Mouse (Mus musculus) ES-Bruce4 (cell line): ENCODE measurements at regions not wholly inside any gene's neighbourhood (a gene's known extent, or its start where the extent isn't known, plus 50 kb on each side); places are given as distances from the start of the nearest gene placed in this dataset.
"Not testable (repeated sequence)": the region's sequence is repeated elsewhere in the genome, so short reads cannot be mapped to it uniquely, and the experiment has no call there.

ENCODE experiments used
- H3K27ac ChIP-seq: 2 replicates; pipeline ENCODE4 v1.5.1; 2012; ENCODE audit warnings: low read length, inconsistent platforms; ENCODE audit not compliant: insufficient read depth
- H3K27me3 ChIP-seq: 2 replicates; pipeline ENCODE4 v1.6.1; 2012; ENCODE audit warnings: mild to moderate bottlenecking, low read length, inconsistent platforms; ENCODE audit not compliant: control insufficient read depth, poor library complexity, insufficient read depth, severe bottlenecking
- H3K36me3 ChIP-seq: 2 replicates; pipeline ENCODE4 v1.6.1; 2012; ENCODE audit warnings: inconsistent platforms, mild to moderate bottlenecking, low read length, moderate library complexity; ENCODE audit not compliant: control insufficient read depth, poor library complexity, insufficient read depth, severe bottlenecking
- H3K4me1 ChIP-seq: one replicate; pipeline ENCODE4 v1.8.1; 2011; ENCODE audit warnings: low read length; ENCODE audit not compliant: control insufficient read depth, insufficient read depth
- H3K4me3 ChIP-seq: 2 replicates; pipeline ENCODE4 v1.5.1; 2011; ENCODE audit warnings: low read depth, mild to moderate bottlenecking, low read length
- H3K9ac ChIP-seq: 2 replicates; pipeline ENCODE4 v1.6.1; 2012; ENCODE audit warnings: low read depth, mild to moderate bottlenecking, inconsistent platforms; ENCODE audit not compliant: poor library complexity, severe bottlenecking
- H3K9me3 ChIP-seq: replicated peaks from 2 replicates; pipeline ENCODE4 v1.6.1; 2012; ENCODE audit warnings: mild to moderate bottlenecking, low read length, inconsistent platforms; ENCODE audit not compliant: control insufficient read depth, poor library complexity, insufficient read depth, severe bottlenecking
- CTCF ChIP-seq: IDR thresholded peaks from one replicate; pipeline ENCODE4 v1.8.1; 2011; ENCODE audit warnings: low read depth, low read length
- EP300 ChIP-seq: IDR thresholded peaks from 2 replicates; pipeline ENCODE4 v1.6.1; 2011; ENCODE audit warnings: low read depth, low read length; ENCODE audit not compliant: insufficient read depth
- POLR2A ChIP-seq: IDR thresholded peaks from one replicate; pipeline ENCODE4 v1.8.1; 2011; ENCODE audit warnings: low read length; ENCODE audit not compliant: insufficient read depth

- Histone ChIP-seq H3K4me1 (no peaks in the 10 kb centered on the region), H3K27ac (no peak overlapping the region), H3K9me3 (no peaks in the 10 kb centered on the region), H3K36me3 (no peaks in the 10 kb centered on the region), H3K9ac (no peak overlapping the region), H3K27me3 (no peaks in the 10 kb centered on the region), H3K4me3 (no peak overlapping the region)
- TF ChIP-seq POLR2A (no peak), CTCF (no peak), EP300 (no peak)
Measured at GRCm38 (mm10) chr6:84305093-84305492, 288.6 kb downstream of the Cyp26b1 start.

GRCm38 (mm10) chr6:84302916-84303315 is 290.8 kb downstream of the Cyp26b1 start:
- not testable (repeated sequence) for H3K27ac ChIP-seq, H3K27me3 ChIP-seq, H3K9ac ChIP-seq, H3K9me3 ChIP-seq, H3K4me1 ChIP-seq, H3K36me3 ChIP-seq, H3K4me3 ChIP-seq

GRCm38 (mm10) chr6:84299936-84300335 is 291.5 kb downstream of the Dysf start:
- H3K4me1 ChIP-seq: no peaks in the 10 kb centered on the region
- no peak overlapping the region for H3K4me3 ChIP-seq
- no peak overlapping the region for H3K27ac ChIP-seq
- no peaks in the 10 kb centered on the region for H3K36me3 ChIP-seq
- no peak for TF ChIP-seq EP300
- TF ChIP-seq CTCF: no peak
- no peak for TF ChIP-seq POLR2A
- no peaks in the 10 kb centered on the region for H3K27me3 ChIP-seq
- H3K9me3 ChIP-seq: no peaks in the 10 kb centered on the region
- no peak overlapping the region for H3K9ac ChIP-seq

- no peak overlapping the region for H3K9ac ChIP-seq
- H3K4me3 ChIP-seq: no peak overlapping the region
- H3K36me3 ChIP-seq: no peaks in the 10 kb centered on the region
- H3K27me3 ChIP-seq: no peaks in the 10 kb centered on the region
- no peaks in the 10 kb centered on the region for H3K9me3 ChIP-seq
- TF ChIP-seq EP300: no peak
- TF ChIP-seq POLR2A: no peak
- TF ChIP-seq CTCF: no peak
- H3K4me1 ChIP-seq: no peaks in the 10 kb centered on the region
- no peak overlapping the region for H3K27ac ChIP-seq
Measured at GRCm38 (mm10) chr6:84299146-84299545, 290.8 kb downstream of the Dysf start.

- H3K9me3 ChIP-seq, H3K27ac ChIP-seq, H3K9ac ChIP-seq, H3K27me3 ChIP-seq, H3K36me3 ChIP-seq, H3K4me1 ChIP-seq, H3K4me3 ChIP-seq: not testable (repeated sequence)
Measured at GRCm38 (mm10) chr6:84273907-84274306, 265.5 kb downstream of the Dysf start.

GRCm38 (mm10) chr6:84272520-84273311 is 264.3 kb downstream of the Dysf start:
- Histone ChIP-seq H3K27ac (no peak overlapping the region), H3K4me1 (no peaks in the 10 kb centered on the region), H3K36me3 (no peaks in the 10 kb centered on the region), H3K27me3 (no peaks in the 10 kb centered on the region), H3K9me3 (no peaks in the 10 kb centered on the region), H3K4me3 (no peak overlapping the region), H3K9ac (no peak overlapping the region)
- TF ChIP-seq CTCF (no peak), EP300 (no peak), POLR2A (no peak)
